Mouse (Mus musculus) testis, adult 2 months (tissue): ENCODE measurements at regions not wholly inside any gene's neighbourhood (a gene's known extent, or its start where the extent isn't known, plus 50 kb on each side); places are given as distances from the start of the nearest gene placed in this dataset.

Experiments used
- CTCF ChIP-seq: fragments of 200-500 bp; IDR thresholded peaks from 2 replicates; pipeline ENCODE4 v1.5.1; 2012; ENCODE audit warnings: low read depth, mild to moderate bottlenecking, inconsistent platforms, low read length, moderate library complexity; ENCODE audit not compliant: control insufficient read depth, insufficient read depth, insufficient replicate concordance
- POLR2A ChIP-seq: fragments of 200-500 bp; IDR thresholded peaks from 2 replicates; pipeline ENCODE4 v1.6.1; 2012; ENCODE audit warnings: low read depth, mild to moderate bottlenecking, inconsistent platforms, low read length, moderate library complexity; ENCODE audit not compliant: control insufficient read depth

GRCm38 (mm10) chr5:96936239-96936638 is 61.2 kb upstream of the Bmp2k start:
- TF ChIP-seq CTCF (no peak), POLR2A (no peak)
